Mouse (Mus musculus) liver, embryonic 14.5 days (tissue): Measurements from ENCODE around the gene Arhgef1. TPM values are rescaled to one million over a fixed set of nuclear protein-coding genes. Genes with fewer than 3 reads are reported as not detected.
A peak's percentile ranks its signal among the peaks of the same experiment; 100 is the strongest.

Experiments
- ATAC-seq: fragments of 200-750 bp; cut with Nextera tagmentation; 2 replicates; pipeline ENCODE4 v1.8.0; 2017; ENCODE audit warnings: moderate number of reproducible peaks, mild to moderate bottlenecking, moderate library complexity; ENCODE audit not compliant: insufficient read depth
- DNase-seq, 3 experiments: peaks; one replicate each; pipeline ENCODE4 v3.0.0-alpha.2; 2012 to 2013; ENCODE audit warnings: low read depth in 3 of 3, low spot score in 3 of 3
- H3K27ac ChIP-seq: fragments of 300-500 bp; sonication (generic); 2 replicates; pipeline ENCODE4 v1.5.1; 2014; ENCODE audit warnings: moderate library complexity, mild to moderate bottlenecking, control low read depth, inconsistent platforms
- H3K27me3 ChIP-seq: fragments of 300-500 bp; sonication (generic); 2 replicates; pipeline ENCODE4 v1.6.1; 2014; ENCODE audit warnings: mild to moderate bottlenecking, low read length, moderate library complexity; ENCODE audit not compliant: control insufficient read depth, insufficient read depth
- H3K36me3 ChIP-seq: fragments of 300-500 bp; sonication (generic); replicated peaks from 2 replicates; pipeline ENCODE4 v1.6.1; 2014; ENCODE audit warnings: low read depth; ENCODE audit not compliant: control insufficient read depth, insufficient read depth
- H3K4me1 ChIP-seq, 2 experiments: fragments of 200-500 bp in 1 of 2; fragments of 300-500 bp in 1 of 2; sonication (generic) in 1 of 2; replicated peaks; 2 replicates each; pipeline ENCODE4 v1.6.1; 2012 to 2014; ENCODE audit warnings: antibody characterized with exemption in 1 of 2, inconsistent platforms in 1 of 2, low read length in 1 of 2; ENCODE audit not compliant: control insufficient read depth in 2 of 2, insufficient read depth in 2 of 2
- H3K4me2 ChIP-seq: fragments of 300-500 bp; sonication (generic); 2 replicates; pipeline ENCODE4 v1.6.1; 2014; ENCODE audit warnings: low read depth, mild to moderate bottlenecking, control low read depth, moderate library complexity
- H3K4me3 ChIP-seq, 2 experiments: fragments of 200-500 bp in 1 of 2; fragments of 300-500 bp in 1 of 2; sonication (generic) in 1 of 2; 2 replicates each; pipeline ENCODE4 v1.5.1; 2012 to 2014; ENCODE audit warnings: low read depth in 2 of 2, low read length in 2 of 2, mild to moderate bottlenecking in 2 of 2, control low read depth in 1 of 2, inconsistent platforms in 1 of 2, moderate library complexity in 1 of 2; ENCODE audit not compliant: insufficient read depth in 1 of 2
- H3K9ac ChIP-seq: fragments of 300-500 bp; sonication (generic); replicated peaks from 2 replicates; pipeline ENCODE4 v1.6.1; 2014; ENCODE audit warnings: mild to moderate bottlenecking, control low read depth, moderate library complexity
- H3K9me3 ChIP-seq: fragments of 300-500 bp; sonication (generic); 2 replicates; pipeline ENCODE4 v1.6.1; 2016; ENCODE audit warnings: low read length, mixed read lengths; ENCODE audit not compliant: control insufficient read depth
- CTCF ChIP-seq: IDR thresholded peaks from 2 replicates; pipeline ENCODE4 v1.5.1; 2016; ENCODE audit warnings: antibody characterized with exemption, low read depth, control low read depth
- EP300 ChIP-seq: IDR thresholded peaks from 2 replicates; pipeline ENCODE4 v1.6.1; 2016; ENCODE audit warnings: antibody characterized with exemption, low read depth
- WGBS: fragments of 180-500 bp; shearing (Covaris S2); extraction: QIAGEN DNeasy Blood & Tissue Kit; methylation state at CpG from one replicate; pipeline ENCODE4 v1.1.7; 2014; ENCODE audit not compliant: insufficient replicate concordance; 5-methylcytosine and 5-hydroxymethylcytosine counted together
- polyA plus RNA-seq, 2 experiments: library from polyadenylated mRNA; depleted of rRNA in 1 of 2; stranded (reverse) in 1 of 2; unstranded in 1 of 2; fragments of >200 nt; fragmentation: Nextera tagmentation in 1 of 2; extraction: Ambion mirVana in 1 of 2; gene quantifications; 2 replicates each; pipeline versions ENCODE4 v1.2.1 to v1.2.3; 2012 to 2014

Arhgef1 gene
- polyA plus RNA-seq, 2 experiments: 28.7 to 44.2 TPM

DNA sequence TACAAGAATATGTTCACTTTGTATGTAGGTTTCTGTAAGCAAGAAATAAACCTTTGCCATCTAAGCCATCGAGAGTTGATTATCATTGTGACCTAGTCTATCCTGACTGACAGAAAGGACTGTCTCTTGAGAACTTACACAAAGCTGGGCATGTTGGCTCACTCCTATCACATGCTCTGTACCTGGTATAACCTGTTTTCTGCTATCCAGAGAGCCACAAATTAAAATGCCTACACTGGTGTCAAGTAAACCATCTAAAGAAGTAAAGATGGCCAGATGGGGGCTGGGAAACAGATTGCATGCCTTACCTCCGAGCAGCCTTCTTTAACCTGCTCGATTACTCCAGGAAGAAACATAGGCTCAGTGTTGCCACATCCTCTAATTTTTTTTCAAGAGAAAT lies 25.1 kb upstream of the Arhgef1 start:
- WGBS: 60% methylated on average over 3 of the region's 3 CpGs
- no peak overlapping the region for H3K9ac ChIP-seq
- H3K4me1 ChIP-seq: peaks cover 0 to 2% of the 10 kb centered on the region in 2 experiments; a peak in 1 of 4 replicates
- TF ChIP-seq EP300: no peak
- TF ChIP-seq CTCF: no peak
- ATAC-seq (no peak), DNase-seq (no peak)
- no peak overlapping the region for H3K4me2 ChIP-seq
- H3K4me3 ChIP-seq: no peak overlapping the region
- no peaks in the 10 kb centered on the region for H3K36me3 ChIP-seq
- no peaks in the 10 kb centered on the region for H3K27me3 ChIP-seq
- H3K27ac ChIP-seq: no peak overlapping the region
- no peaks in the 10 kb centered on the region for H3K9me3 ChIP-seq

DNA sequence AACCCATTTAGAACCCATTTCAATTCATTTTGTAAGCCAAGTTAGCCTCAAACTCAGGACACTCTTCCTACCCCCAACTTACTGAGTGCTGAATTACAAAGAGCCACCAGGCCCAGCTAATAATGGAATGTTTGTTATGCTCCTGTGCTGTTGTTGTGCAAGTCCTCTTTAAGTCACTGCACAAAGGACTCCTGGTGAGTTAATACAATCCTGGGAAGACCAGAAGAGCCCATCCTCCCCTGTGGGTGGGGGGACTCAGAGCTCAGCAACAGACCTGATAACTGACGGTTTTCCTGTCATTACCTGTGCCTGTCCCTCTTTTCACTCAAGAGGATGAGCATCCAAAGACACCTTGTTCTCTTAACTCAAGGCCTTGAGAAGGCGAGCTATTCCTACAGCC lies 23.1 kb upstream of the Arhgef1 start:
- H3K4me1 ChIP-seq: peaks cover 3 to 5% of the 10 kb centered on the region in 2 experiments; a peak in 3 of 4 replicates
- WGBS: 54% methylated on average over 2 of the region's 2 CpGs

DNA sequence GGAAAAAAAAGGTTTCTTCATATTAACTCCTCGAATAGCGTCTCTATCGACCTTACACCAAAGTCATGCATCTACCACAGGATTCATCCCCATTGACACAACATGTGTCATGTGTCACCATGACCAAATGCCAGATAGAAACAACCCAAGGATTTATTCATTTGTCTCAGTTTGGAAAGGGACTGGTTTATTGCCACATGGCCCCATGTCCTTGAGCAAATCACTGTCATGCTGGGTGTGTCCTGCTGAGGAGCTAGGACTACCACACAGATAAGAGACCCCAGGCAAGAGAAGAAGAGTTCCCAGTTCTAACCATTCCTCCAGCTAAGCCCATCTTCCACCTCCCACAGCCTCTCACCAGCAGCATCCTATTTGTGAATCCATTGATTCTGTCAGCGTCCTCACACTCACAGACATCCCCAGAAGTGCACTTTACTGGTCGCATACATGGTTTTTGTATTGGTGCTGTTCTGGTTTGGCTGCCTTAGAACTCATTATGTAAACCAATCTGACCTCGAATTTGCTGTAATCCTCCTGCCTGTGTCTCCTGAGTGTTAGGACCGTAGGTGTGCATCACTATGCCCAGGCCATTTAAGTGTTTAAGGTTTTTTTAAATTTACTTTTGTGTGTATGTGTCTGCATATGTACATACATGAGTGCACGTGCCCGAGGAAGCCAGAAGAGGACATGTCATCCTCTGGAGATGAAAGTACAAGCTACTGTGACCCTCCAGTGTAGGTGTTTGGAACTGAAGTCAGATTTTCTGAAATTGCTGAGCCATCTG lies 20.1 kb upstream of the Arhgef1 start:
- ATAC-seq: no peak
- H3K4me3 ChIP-seq: no peak overlapping the region
- no peaks in the 10 kb centered on the region for H3K27me3 ChIP-seq
- H3K9ac ChIP-seq: no peak overlapping the region
- no peak for TF ChIP-seq EP300
- 83% methylated on average over 9 of the region's 9 CpGs for WGBS
- no peak for DNase-seq
- H3K36me3 ChIP-seq: peaks cover 24% of the 10 kb centered on the region
- no peaks in the 10 kb centered on the region for H3K9me3 ChIP-seq
- peaks cover 7 to 22% of the 10 kb centered on the region in 2 experiments; a peak in 3 of 4 replicates for H3K4me1 ChIP-seq
- no peak overlapping the region for H3K27ac ChIP-seq
- no peak overlapping the region for H3K4me2 ChIP-seq

More for the DNA sequence above, 23.1 kb upstream of the Arhgef1 start:
- DNase-seq (no peak), ATAC-seq (no peak)
- Histone ChIP-seq H3K27me3 (no peaks in the 10 kb centered on the region), H3K4me2 (no peak overlapping the region), H3K9ac (no peak overlapping the region), H3K27ac (no peak overlapping the region), H3K9me3 (no peaks in the 10 kb centered on the region), H3K36me3 (no peaks in the 10 kb centered on the region), H3K4me3 (no peak overlapping the region)
- TF ChIP-seq EP300 (no peak), CTCF (no peak)

DNA sequence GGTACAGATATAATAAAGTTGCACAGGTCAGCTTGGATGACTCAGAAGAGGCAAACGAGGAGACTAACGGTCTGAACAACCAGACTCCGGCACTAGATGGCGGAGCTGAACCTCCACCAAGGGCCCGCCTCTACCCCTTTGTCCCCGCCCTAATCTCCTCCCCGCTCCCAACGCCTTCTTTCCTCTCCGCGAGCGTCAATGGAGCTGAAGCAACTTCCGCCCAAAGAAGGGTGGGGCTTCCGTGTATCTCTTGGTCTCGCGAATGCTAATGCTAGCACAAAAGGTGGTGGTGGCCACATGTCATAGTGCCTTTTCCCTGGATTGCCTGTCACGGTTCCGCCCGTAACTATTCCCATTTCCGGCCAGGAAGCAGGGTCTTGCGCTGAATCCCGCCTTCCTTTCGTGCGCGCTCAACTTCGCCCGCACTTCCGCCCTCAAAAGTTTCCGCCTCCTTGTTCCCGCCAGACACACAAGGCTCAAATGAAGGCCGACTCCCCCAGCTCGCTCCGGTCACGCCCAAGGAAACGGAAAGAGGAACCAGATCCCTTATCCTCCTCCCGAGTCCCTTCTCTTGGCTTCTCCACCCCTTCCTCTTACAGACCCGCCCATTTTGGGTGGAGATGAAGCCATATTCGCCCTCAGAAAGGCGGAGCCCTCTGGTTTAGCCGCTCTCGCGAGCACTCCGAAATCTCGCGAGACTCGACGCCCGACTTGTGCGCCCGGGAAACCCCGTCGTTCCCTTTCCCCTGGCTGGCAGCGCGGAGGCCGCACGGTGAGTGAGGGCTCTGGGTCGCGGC lies 18.6 kb upstream of the Arhgef1 start, which contains the start of gene Rps19:
Rps19 (plus strand) TSS at position 476 of the 797 bp plus-strand sequence.
- Histone ChIP-seq H3K4me2 (peak within 1 kb of the TSS; percentile 65), H3K27ac (peak within 1 kb of the TSS; percentile 86), H3K27me3 (no peaks in the 10 kb centered on the region), H3K4me3 (peak within 1 kb of the TSS; percentile 87 to 89), H3K36me3 (peaks cover 39% of the 10 kb centered on the region), H3K4me1 (peaks cover 7 to 23% of the 10 kb centered on the region in 2 experiments; a peak in 3 of 4 replicates), H3K9me3 (no peaks in the 10 kb centered on the region), H3K9ac (peak within 1 kb of the TSS; percentile 96)
- ATAC-seq (peak; percentile 92), DNase-seq (peak; percentile 98 to 99 (median 99))
- under 1% methylated on average over 57 of the region's 57 CpGs for WGBS
- TF ChIP-seq CTCF (peak; percentile 82), EP300 (peak; percentile 90)
